Mouse (Mus musculus): ENCODE measurements around the gene Ptprn2. TPM values are rescaled to one million over a fixed set of nuclear protein-coding genes. Genes with fewer than 3 reads are reported as not detected.

Gene Ptprn2
- polyA plus RNA-seq, 1 experiment: 0.40 TPM

DNA sequence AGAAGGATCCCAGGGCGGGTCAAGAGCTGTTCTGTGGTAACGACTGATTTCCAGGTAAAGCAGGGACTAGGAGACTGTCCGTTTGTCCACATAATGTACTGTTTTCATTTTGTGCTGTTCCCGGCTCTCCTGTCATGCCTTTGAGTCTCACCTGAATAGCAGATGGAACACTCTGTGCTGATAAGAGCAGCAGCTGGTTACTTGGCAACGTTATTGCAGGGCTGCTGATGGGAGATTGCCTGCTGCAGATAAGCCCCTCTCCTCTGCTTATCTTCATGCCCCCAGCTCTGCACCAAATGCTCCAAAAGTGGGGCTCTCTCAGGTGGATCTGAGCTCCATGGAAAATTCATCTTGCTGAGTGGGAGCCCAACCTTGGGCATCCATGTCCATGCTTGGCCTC is 224.0 kb downstream of the Ptprn2 start:
- Histone ChIP-seq H3K36me3 (ENCODE audit: control insufficient read depth, insufficient read depth, low read length) (no peaks in the 10 kb centered on the region), H3K27me3 (ENCODE audit: control insufficient read depth, insufficient read depth, low read length) (no peaks in the 10 kb centered on the region), H3K27ac (ENCODE audit: control insufficient read depth, insufficient read depth, low read depth, low read length) (no peak overlapping the region), H3K4me1 (ENCODE audit: control insufficient read depth, insufficient read depth, low read length) (no peaks in the 10 kb centered on the region), H3K4me3 (ENCODE audit: control insufficient read depth, low read depth, low read length) (no peak overlapping the region)
- TF ChIP-seq CTCF (IDR thresholded peaks at IDR 0.05; ENCODE audit: control insufficient read depth, insufficient read depth, insufficient replicate concordance, low read depth, low read length): no peak

DNA sequence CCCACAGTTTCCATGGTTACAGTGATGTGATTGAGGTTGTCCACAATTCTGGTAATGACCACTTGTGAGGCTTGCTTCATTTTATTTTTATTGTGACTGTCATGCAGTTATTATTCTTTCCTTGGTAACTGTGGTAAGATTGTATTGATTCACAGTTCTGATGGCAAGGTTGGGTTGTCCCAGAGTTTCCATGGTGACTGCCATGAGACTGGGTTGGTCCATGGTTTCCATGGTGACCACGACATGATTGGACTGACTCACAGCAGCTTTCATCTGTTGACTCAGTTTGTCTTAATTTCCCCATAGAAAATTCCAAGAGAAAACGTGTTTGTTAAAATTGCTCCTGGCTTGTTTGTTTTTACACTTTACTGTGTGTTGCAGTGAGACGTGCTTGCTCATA is 225.2 kb downstream of the Ptprn2 start:
- Histone ChIP-seq H3K4me3 (ENCODE audit: control insufficient read depth, low read depth, low read length) (no peak overlapping the region), H3K27ac (ENCODE audit: control insufficient read depth, insufficient read depth, low read depth, low read length) (no peak overlapping the region), H3K27me3 (ENCODE audit: control insufficient read depth, insufficient read depth, low read length) (no peaks in the 10 kb centered on the region), H3K4me1 (ENCODE audit: control insufficient read depth, insufficient read depth, low read length) (no peaks in the 10 kb centered on the region), H3K36me3 (ENCODE audit: control insufficient read depth, insufficient read depth, low read length) (no peaks in the 10 kb centered on the region)
- TF ChIP-seq CTCF (IDR thresholded peaks at IDR 0.05; ENCODE audit: control insufficient read depth, insufficient read depth, insufficient replicate concordance, low read depth, low read length): no peak
- TF ChIP-seq POLR2A (IDR thresholded peaks at IDR 0.05; ENCODE audit: control insufficient read depth, low read depth, low read length): no peak

DNA sequence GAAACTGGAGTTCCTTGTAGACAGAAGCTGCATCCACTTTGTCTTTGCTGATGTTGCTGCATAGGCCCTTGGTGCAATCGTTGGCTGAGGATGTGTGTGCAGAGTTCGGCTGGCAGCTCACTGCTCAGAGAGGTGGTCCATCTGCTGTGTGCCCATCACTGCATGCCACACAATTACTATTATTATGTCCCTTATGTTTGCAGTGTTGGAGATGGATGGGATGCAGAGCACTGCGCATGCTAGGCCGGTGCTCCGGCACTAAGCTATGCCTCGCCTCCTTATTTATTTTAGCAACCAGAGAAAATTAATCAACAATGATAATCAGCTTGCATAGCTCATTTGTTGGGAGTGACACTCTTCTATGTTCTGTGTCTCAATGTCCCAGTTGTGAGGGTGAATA is 225.6 kb downstream of the Ptprn2 start:
- no peaks in the 10 kb centered on the region for H3K27me3 ChIP-seq (ENCODE audit: control insufficient read depth, insufficient read depth, low read length)
- H3K4me3 ChIP-seq (ENCODE audit: control insufficient read depth, low read depth, low read length): no peak overlapping the region
- no peaks in the 10 kb centered on the region for H3K36me3 ChIP-seq (ENCODE audit: control insufficient read depth, insufficient read depth, low read length)
- TF ChIP-seq CTCF (IDR thresholded peaks at IDR 0.05; ENCODE audit: control insufficient read depth, insufficient read depth, insufficient replicate concordance, low read depth, low read length) (no peak), POLR2A (IDR thresholded peaks at IDR 0.05; ENCODE audit: control insufficient read depth, low read depth, low read length) (no peak)
- no peaks in the 10 kb centered on the region for H3K4me1 ChIP-seq (ENCODE audit: control insufficient read depth, insufficient read depth, low read length)
- no peak overlapping the region for H3K27ac ChIP-seq (ENCODE audit: control insufficient read depth, insufficient read depth, low read depth, low read length)

DNA sequence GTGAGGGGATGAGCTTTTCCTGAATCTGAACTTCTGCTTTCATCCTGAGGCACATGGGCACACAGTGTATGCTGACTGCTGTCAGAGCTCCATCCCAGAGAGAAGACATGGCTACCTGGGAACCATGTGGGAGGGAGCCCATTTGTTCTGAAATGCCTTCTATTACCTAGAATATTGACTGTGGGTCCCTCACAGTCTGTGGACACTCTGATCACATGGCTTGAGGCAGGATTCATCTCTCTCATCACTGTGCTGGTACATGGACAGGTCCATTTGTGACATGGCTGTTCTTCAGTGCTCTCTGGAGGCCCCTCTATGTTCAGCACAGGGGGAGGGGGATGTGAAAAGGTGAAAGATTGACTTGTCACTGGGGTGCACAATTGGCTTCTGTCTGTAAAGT is 227.6 kb downstream of the Ptprn2 start:
- Histone ChIP-seq H3K4me1 (ENCODE audit: control insufficient read depth, insufficient read depth, low read length) (no peaks in the 10 kb centered on the region), H3K27me3 (ENCODE audit: control insufficient read depth, insufficient read depth, low read length) (no peaks in the 10 kb centered on the region), H3K27ac (ENCODE audit: control insufficient read depth, insufficient read depth, low read depth, low read length) (no peak overlapping the region), H3K4me3 (ENCODE audit: control insufficient read depth, low read depth, low read length) (no peak overlapping the region), H3K36me3 (ENCODE audit: control insufficient read depth, insufficient read depth, low read length) (no peaks in the 10 kb centered on the region)
- TF ChIP-seq CTCF (IDR thresholded peaks at IDR 0.05; ENCODE audit: control insufficient read depth, insufficient read depth, insufficient replicate concordance, low read depth, low read length): no peak
- TF ChIP-seq POLR2A (IDR thresholded peaks at IDR 0.05; ENCODE audit: control insufficient read depth, low read depth, low read length): no peak

DNA sequence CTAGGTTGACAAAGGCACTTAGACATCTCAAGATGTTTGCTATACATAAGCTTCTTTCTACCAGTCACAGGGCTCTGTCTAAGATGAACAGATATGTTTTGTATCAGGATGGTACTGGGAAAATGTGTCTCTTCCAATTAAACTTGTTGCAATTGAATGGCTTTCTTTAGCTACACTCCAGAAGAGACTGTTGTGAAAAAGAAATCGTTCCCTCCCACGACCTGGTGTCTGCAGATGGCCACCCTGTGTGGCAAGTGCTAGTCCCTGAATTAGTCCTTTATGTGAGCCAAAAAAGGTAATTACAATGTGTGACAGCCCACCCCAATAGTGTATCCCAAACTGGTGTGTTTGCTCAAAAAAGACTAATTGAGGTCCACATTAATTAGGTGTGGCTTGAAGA is 235.5 kb downstream of the Ptprn2 start:
- Histone ChIP-seq H3K36me3 (ENCODE audit: control insufficient read depth, insufficient read depth, low read length) (no peaks in the 10 kb centered on the region), H3K27ac (ENCODE audit: control insufficient read depth, insufficient read depth, low read depth, low read length) (no peak overlapping the region), H3K4me1 (ENCODE audit: control insufficient read depth, insufficient read depth, low read length) (no peaks in the 10 kb centered on the region), H3K27me3 (ENCODE audit: control insufficient read depth, insufficient read depth, low read length) (no peaks in the 10 kb centered on the region), H3K4me3 (ENCODE audit: control insufficient read depth, low read depth, low read length) (no peak overlapping the region)
- TF ChIP-seq CTCF (IDR thresholded peaks at IDR 0.05; ENCODE audit: control insufficient read depth, insufficient read depth, insufficient replicate concordance, low read depth, low read length) (no peak), POLR2A (IDR thresholded peaks at IDR 0.05; ENCODE audit: control insufficient read depth, low read depth, low read length) (no peak)

DNA sequence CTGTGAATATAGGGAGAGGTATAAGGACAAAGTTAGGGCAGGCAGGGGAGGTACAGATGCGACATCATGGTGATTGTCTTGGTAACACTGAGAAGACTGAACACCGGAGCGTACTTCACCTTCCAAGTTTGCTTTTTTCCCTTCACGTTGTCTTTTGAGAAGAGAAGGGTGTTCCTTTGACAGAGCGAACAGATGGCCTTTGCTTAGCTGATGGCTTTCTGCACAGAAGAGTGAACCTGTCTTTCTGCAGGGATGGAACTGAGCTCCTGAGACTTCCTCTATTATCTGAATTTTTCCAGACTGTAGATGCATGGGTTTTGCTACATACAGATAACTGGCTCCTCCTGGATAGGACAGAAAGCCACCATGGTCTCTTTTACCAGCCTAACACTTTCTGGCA is 254.6 kb downstream of the Ptprn2 start:
- TF ChIP-seq CTCF (IDR thresholded peaks at IDR 0.05; ENCODE audit: control insufficient read depth, insufficient read depth, insufficient replicate concordance, low read depth, low read length) (no peak), POLR2A (IDR thresholded peaks at IDR 0.05; ENCODE audit: control insufficient read depth, low read depth, low read length) (no peak)
- no peaks in the 10 kb centered on the region for H3K27me3 ChIP-seq (ENCODE audit: control insufficient read depth, insufficient read depth, low read length)
- no peak overlapping the region for H3K27ac ChIP-seq (ENCODE audit: control insufficient read depth, insufficient read depth, low read depth, low read length)
- no peaks in the 10 kb centered on the region for H3K4me1 ChIP-seq (ENCODE audit: control insufficient read depth, insufficient read depth, low read length)
- no peak overlapping the region for H3K4me3 ChIP-seq (ENCODE audit: control insufficient read depth, low read depth, low read length)
- no peaks in the 10 kb centered on the region for H3K36me3 ChIP-seq (ENCODE audit: control insufficient read depth, insufficient read depth, low read length)

DNA sequence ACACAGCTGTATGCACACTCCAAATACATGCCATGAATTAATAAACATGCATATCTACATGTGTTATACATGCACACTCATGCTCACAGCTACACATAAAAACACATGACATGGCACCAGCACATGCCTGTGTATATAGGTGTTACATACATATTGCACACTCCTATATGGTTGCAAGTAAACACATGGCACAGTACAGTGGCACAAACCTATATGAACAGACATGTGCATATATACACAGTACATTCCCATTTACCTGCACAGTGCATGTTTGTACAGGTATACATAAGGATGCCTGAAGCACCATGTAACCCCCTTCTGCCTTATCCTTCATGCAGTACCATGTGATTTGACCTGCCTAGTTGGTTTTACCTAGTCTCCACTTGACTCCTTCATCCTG is 255.8 kb downstream of the Ptprn2 start:
- no peaks in the 10 kb centered on the region for H3K4me1 ChIP-seq (ENCODE audit: control insufficient read depth, insufficient read depth, low read length)
- no peak overlapping the region for H3K27ac ChIP-seq (ENCODE audit: control insufficient read depth, insufficient read depth, low read depth, low read length)
- no peaks in the 10 kb centered on the region for H3K36me3 ChIP-seq (ENCODE audit: control insufficient read depth, insufficient read depth, low read length)
- H3K4me3 ChIP-seq (ENCODE audit: control insufficient read depth, low read depth, low read length): no peak overlapping the region
- H3K27me3 ChIP-seq (ENCODE audit: control insufficient read depth, insufficient read depth, low read length): no peaks in the 10 kb centered on the region
- TF ChIP-seq CTCF (IDR thresholded peaks at IDR 0.05; ENCODE audit: control insufficient read depth, insufficient read depth, insufficient replicate concordance, low read depth, low read length) (no peak), POLR2A (IDR thresholded peaks at IDR 0.05; ENCODE audit: control insufficient read depth, low read depth, low read length) (no peak)

DNA sequence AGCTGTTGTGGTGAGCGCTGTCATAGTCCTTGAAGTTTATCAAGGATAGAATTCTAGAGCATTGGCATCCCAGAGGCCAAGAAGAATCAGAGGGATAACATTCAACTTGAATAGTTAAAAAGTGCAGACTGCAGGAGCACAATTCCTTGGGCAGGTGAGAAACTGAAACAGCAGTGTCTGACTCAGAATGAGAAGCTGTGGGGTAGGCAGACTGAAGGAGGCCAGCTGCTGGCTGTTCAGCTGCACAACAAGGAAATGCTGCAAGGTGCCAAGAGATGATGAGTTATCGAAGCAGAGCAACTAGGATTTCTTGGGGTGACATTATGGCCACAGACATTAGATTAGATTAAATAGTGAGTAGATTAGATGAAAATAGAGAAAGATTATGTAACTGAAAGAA is 260.9 kb downstream of the Ptprn2 start:
- Histone ChIP-seq H3K27ac (ENCODE audit: control insufficient read depth, insufficient read depth, low read depth, low read length) (no peak overlapping the region), H3K27me3 (ENCODE audit: control insufficient read depth, insufficient read depth, low read length) (no peaks in the 10 kb centered on the region), H3K36me3 (ENCODE audit: control insufficient read depth, insufficient read depth, low read length) (no peaks in the 10 kb centered on the region), H3K4me1 (ENCODE audit: control insufficient read depth, insufficient read depth, low read length) (no peaks in the 10 kb centered on the region), H3K4me3 (ENCODE audit: control insufficient read depth, low read depth, low read length) (no peak overlapping the region)
- no peak for TF ChIP-seq POLR2A (IDR thresholded peaks at IDR 0.05; ENCODE audit: control insufficient read depth, low read depth, low read length)
- no peak for TF ChIP-seq CTCF (IDR thresholded peaks at IDR 0.05; ENCODE audit: control insufficient read depth, insufficient read depth, insufficient replicate concordance, low read depth, low read length)
